In genomic region chr11:104132580-104133441, GRCm38 (mm10) we compare ENCODE assay signal across 8 mouse cellular contexts. TPM values are rescaled to one million over a fixed set of nuclear protein-coding genes. Genes with fewer than 3 reads are reported as not detected.
DNase-seq lines count a peak whose midpoint lies in the region; ATAC-seq and TF ChIP-seq lines count a peak whose summit lies in the region.

Crhr1 (plus strand) TSS chr11:104132855.

- peak within 1 kb of the TSS; percentile 93 for H3K4me2 ChIP-seq in neural tube, embryonic 14.5 days (ENCODE audit: low read depth, low read length)

- peak within 1 kb of the TSS; percentile 59 for H3K4me3 ChIP-seq in gastrocnemius, adult 2 months
- H3K4me3 ChIP-seq in neural tube, embryonic 14.5 days (ENCODE audit: low read depth, low read length): peak within 1 kb of the TSS; percentile 61

- peak; percentile 82 for ATAC-seq in neural tube, embryonic 14.5 days (ENCODE audit: low read depth)
- no peak for ATAC-seq in erythroid progenitor cell, adult 5-6 weeks (replicated peaks; ENCODE audit: low FRiP score, poor library complexity, severe bottlenecking)

- H3K9me3 ChIP-seq in neural tube, embryonic 14.5 days (ENCODE audit: control insufficient read depth, low read length): no peaks in the 10 kb centered on the region

- H3K27ac ChIP-seq in gastrocnemius, adult 2 months: no peak within 1 kb of the TSS
- H3K27ac ChIP-seq in neural tube, embryonic 14.5 days (ENCODE audit: low read depth, low read length): peak within 1 kb of the TSS; percentile 48; the same call in 1 of the 2 replicates

- peaks cover 12% of the 10 kb centered on the region for H3K4me1 ChIP-seq in neural tube, embryonic 14.5 days (ENCODE audit: control insufficient read depth, insufficient read depth, low read length)

- under 1% methylated on average over 57 of the region's 80 CpGs for WGBS in neural tube, embryonic 14.5 days

- H3K9ac ChIP-seq in neural tube, embryonic 14.5 days (replicated peaks; ENCODE audit: low read depth, low read length): peak within 1 kb of the TSS; percentile 78

- H3K27me3 ChIP-seq in neural tube, embryonic 14.5 days (ENCODE audit: control insufficient read depth, insufficient read depth, low read length): peaks cover 23% of the 10 kb centered on the region

- intact Hi-C loops in gastrocnemius, adult 2 months (cut with DNase I): no loop called here
- intact Hi-C loops in left cerebral cortex, postnatal 4 days (cut with DNase I): no loop called here

- H3K36me3 ChIP-seq in neural tube, embryonic 14.5 days (ENCODE audit: control insufficient read depth, insufficient read depth, low read length): no peaks in the 10 kb centered on the region

- TF ChIP-seq CTCF in gastrocnemius, adult 2 months (IDR thresholded peaks at IDR 0.05): no peak

- DNase-seq in gastrocnemius, adult 2 months: peak; percentile 15
- no peak for DNase-seq in gastrocnemius, postnatal 25 days
- DNase-seq in thymus, postnatal 4 days: peak; percentile 8
- DNase-seq in thymus, postnatal 14 days: no peak
- DNase-seq in forelimb bud, embryonic 11.5 days (ENCODE audit: low read depth, low spot score): peak; percentile 21
- peak; percentile 74 for DNase-seq in left cerebral cortex, postnatal 4 days

RNA-seq across cellular contexts. Expression of gene Crhr1, which starts in this region (rescaled TPM):
- not detected for total RNA-seq in gastrocnemius, adult 2 months (2021)
- total RNA-seq in gastrocnemius, postnatal 25 days (2021): not detected
- total RNA-seq in left cerebral cortex, postnatal 4 days (2021): 10 to 100 TPM; 23.8 to 26.0 TPM
- polyA plus RNA-seq in neural tube, embryonic 14.5 days (2014; fragmentation: Nextera tagmentation; extraction: Ambion mirVana): 4.6 and 5.5 TPM in 2 replicates
- total RNA-seq in erythroid progenitor cell, adult 5-6 weeks (2015; ENCODE audit: low replicate concordance): not detected in 2 replicates
- total RNA-seq in erythroid progenitor cell, adult 5-6 weeks (2017; ENCODE audit: low replicate concordance): not detected in 2 replicates

Comparison
In these comparisons a context has a peak if more than half of its experiments do, and no peak if none do; other contexts are left out.
1. RNA of gene Crhr1 (total RNA-seq): 23.8 to 26.0 TPM in left cerebral cortex, postnatal 4 days; not detected in gastrocnemius, postnatal 25 days, not detected in gastrocnemius, adult 2 months and not detected in erythroid progenitor cell, adult 5-6 weeks; every median in the first group is over 10 times any median in the second.
2. DNase-seq: peak in thymus, postnatal 4 days (single experiment), forelimb bud, embryonic 11.5 days (single experiment) and left cerebral cortex, postnatal 4 days (single experiment); none in gastrocnemius, postnatal 25 days (single experiment) and thymus, postnatal 14 days (single experiment).
3. Peak in DNase-seq and H3K4me3 ChIP-seq in gastrocnemius, adult 2 months; RNA of the gene not detected or under 1 TPM.